Mouse (Mus musculus) E14TG2a.4 (cell line): Measurements from ENCODE around the gene Cdh12.

Source experiments
- CTCF ChIP-seq: conservative IDR thresholded peaks from 2 replicates; pipeline ENCODE4 v1.5.1; 2014; ENCODE audit warnings: low read length
- NANOG ChIP-seq: IDR thresholded peaks from 2 replicates; pipeline ENCODE4 v1.6.1; 2014; ENCODE audit warnings: borderline replicate concordance, low read length, mixed read lengths
- POU5F1 ChIP-seq: IDR thresholded peaks from 2 replicates; pipeline ENCODE4 v1.6.1; 2014; ENCODE audit warnings: low read length, borderline replicate concordance

- TF ChIP-seq CTCF: no peak
- TF ChIP-seq NANOG: peak; percentile 86
- TF ChIP-seq POU5F1: no peak
Observed at GRCm38 (mm10) chr15:21185799-21186198, 736.7 kb downstream of the Cdh12 start.
